10 mouse cellular contexts compared by ENCODE assay signal in the genomic region with DNA sequence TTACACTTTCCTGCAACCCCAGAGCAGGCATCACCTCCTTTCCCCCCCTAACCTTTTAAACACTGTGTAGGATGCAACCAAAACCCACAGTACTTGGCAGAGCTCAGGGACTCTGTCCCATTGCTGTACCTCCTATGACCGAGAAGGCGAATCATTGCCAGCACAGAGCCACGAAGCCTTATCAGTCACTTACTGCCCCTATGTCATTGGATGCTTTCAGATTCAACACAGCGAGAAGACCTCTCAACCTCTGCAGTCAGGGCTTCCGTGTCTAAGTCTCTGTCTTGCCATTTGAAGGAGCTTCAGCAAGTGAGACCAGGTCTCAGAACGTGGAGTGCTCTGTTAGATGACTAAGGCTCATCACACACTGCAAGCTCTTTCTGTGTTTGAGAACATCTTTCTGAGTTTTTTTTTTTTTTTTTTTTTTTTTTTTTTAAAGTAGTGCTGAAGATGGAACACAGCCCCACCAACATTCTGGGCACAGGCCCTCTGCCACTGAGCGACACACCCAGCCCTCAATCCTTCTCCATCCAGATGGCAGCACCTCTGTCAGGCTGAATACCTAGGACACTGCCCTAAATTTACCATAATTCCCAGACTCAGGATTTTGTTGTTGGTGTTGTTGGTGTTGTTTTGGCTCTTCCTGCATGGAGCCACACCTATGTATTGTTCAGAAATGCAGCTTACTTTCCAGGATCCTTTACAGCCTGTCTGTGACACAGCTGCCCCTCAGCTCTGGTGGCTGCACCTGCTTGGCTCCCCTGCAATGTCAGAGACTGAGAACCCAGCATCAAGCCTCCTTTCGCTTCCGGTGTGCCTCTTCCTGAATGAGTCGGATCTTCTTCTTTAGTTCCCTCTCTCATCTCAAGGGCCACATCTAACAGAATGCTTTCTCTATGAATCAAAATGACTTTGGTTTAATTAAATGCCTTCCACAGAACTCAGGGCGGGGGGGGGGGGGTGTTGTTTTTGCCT. TPM values are rescaled to one million over a fixed set of nuclear protein-coding genes. Genes with fewer than 3 reads are reported as not detected.
DNase-seq lines count a peak whose midpoint lies in the region; ATAC-seq and TF ChIP-seq lines count a peak whose summit lies in the region.
"Had no signal": no experiment of that assay in that cellular context is flagged by ENCODE, and none has a peak within 500 bp of the region (broad histone marks: within the 10 kb centered on the region; RNA-seq: fewer than 3 reads in every experiment).

No protein-coding gene starts in this region.

- no peaks in the 10 kb centered on the region for H3K9me3 ChIP-seq in liver, embryonic 12.5 days (replicated peaks)
- H3K9me3 ChIP-seq: embryonic facial prominence, embryonic 12.5 days; limb, embryonic 13.5 days had no signal

- H3K36me3 ChIP-seq in liver, embryonic 12.5 days = no peaks in the 10 kb centered on the region
- no peaks in the 10 kb centered on the region for H3K36me3 ChIP-seq in spleen, adult 2 months (ENCODE audit: control insufficient read depth, insufficient read depth, low read length)
- H3K36me3 ChIP-seq: embryonic facial prominence, embryonic 12.5 days; limb, embryonic 13.5 days had no signal

- TF ChIP-seq CTCF in spleen, adult 2 months (IDR thresholded peaks at IDR 0.05; ENCODE audit: extremely low read depth, insufficient read depth, insufficient read length, insufficient replicate concordance) = no peak

- WGBS in liver, embryonic 12.5 days (ENCODE audit: insufficient replicate concordance) = 20% methylated on average over 11 of the region's 11 CpGs
- WGBS in spleen, adult 2 months = 22% methylated on average over 11 of the region's 11 CpGs

- peak overlapping the region; percentile 10; the same call in 1 of the 2 replicates for H3K27ac ChIP-seq in liver, embryonic 12.5 days
- H3K27ac ChIP-seq in spleen, adult 2 months (ENCODE audit: insufficient read depth, low read length) = peak overlapping the region; percentile 50; the same call in 1 of the 2 replicates
- H3K27ac ChIP-seq: embryonic facial prominence, embryonic 12.5 days; limb, embryonic 13.5 days had no signal

- H3K9ac ChIP-seq in liver, embryonic 12.5 days = peak overlapping the region; percentile 57; the same call in 1 of the 2 replicates
- H3K9ac ChIP-seq: embryonic facial prominence, embryonic 12.5 days; limb, embryonic 13.5 days had no signal

- no peaks in the 10 kb centered on the region; the same call in 1 of the 2 replicates for H3K27me3 ChIP-seq in liver, embryonic 12.5 days (replicated peaks)
- H3K27me3 ChIP-seq in spleen, adult 2 months (ENCODE audit: control insufficient read depth, insufficient read depth, low read length) = no peaks in the 10 kb centered on the region
- H3K27me3 ChIP-seq: embryonic facial prominence, embryonic 12.5 days; limb, embryonic 13.5 days had no signal

- ATAC-seq in liver, embryonic 12.5 days = peak; percentile 51; the same call in 1 of the 2 replicates

- H3K4me3 ChIP-seq in liver, embryonic 12.5 days = peak overlapping the region; percentile 21
- no peak overlapping the region for H3K4me3 ChIP-seq in spleen, adult 2 months (ENCODE audit: extremely low read depth, insufficient read depth, insufficient read length)
- H3K4me3 ChIP-seq: embryonic facial prominence, embryonic 12.5 days; limb, embryonic 13.5 days had no signal

- H3K4me1 ChIP-seq in liver, embryonic 12.5 days = peaks cover 36% of the 10 kb centered on the region
- H3K4me1 ChIP-seq in spleen, adult 2 months (ENCODE audit: control insufficient read depth, insufficient read depth, insufficient read length) = peaks cover 17% of the 10 kb centered on the region
- H3K4me1 ChIP-seq: embryonic facial prominence, embryonic 12.5 days had no signal

- peak; percentile 84 for DNase-seq in A20 (ENCODE audit: low read depth, low spot score)
- DNase-seq in CD8-positive naive resting alpha-beta T cell, adult 2 months (ENCODE audit: low read depth in 2 of 2, low spot score in 2 of 2) = peak; percentile 24 to 41
- DNase-seq in spleen, adult 2 months (ENCODE audit: low read depth in 1 of 2, low spot score in 2 of 2) = peak in 1 of 2 experiments; percentile 49
- DNase-seq in right cerebral cortex, postnatal 4 days = no peak
- DNase-seq in gastrocnemius, postnatal 36 days = no peak
- DNase-seq in frontal cortex, adult 2 months (ENCODE audit: extremely low spot score in 1 of 2, low spot score in 1 of 2) = no peak
- DNase-seq: kidney, postnatal 4 days had no signal

- TF ChIP-seq POLR2A in spleen, adult 2 months (IDR thresholded peaks at IDR 0.05; ENCODE audit: low read depth, low read length) = peak; percentile 12; the same call in 1 of the 2 replicates

- intact Hi-C loops in gastrocnemius, postnatal 36 days (cut with DNase I) = no loop called here

- H3K4me2 ChIP-seq in liver, embryonic 12.5 days = peak overlapping the region; percentile 59
- H3K4me2 ChIP-seq: embryonic facial prominence, embryonic 12.5 days; limb, embryonic 13.5 days had no signal

RNA-seq across cellular contexts. Expression of gene Rreb1, which starts 23.2 kb away (rescaled TPM):
- polyA plus RNA-seq in liver, embryonic 12.5 days (2016; fragmentation: Nextera tagmentation; extraction: Ambion mirVana) = 8.8 and 10.2 TPM in 2 replicates
- polyA plus RNA-seq in spleen, adult 2 months (2012; rRNA removed) = 15.5 and 20.2 TPM in 2 replicates
- 10 to 100 TPM; 16.1 to 22.5 TPM for total RNA-seq in gastrocnemius, postnatal 36 days (2021)
- 35.6 and 38.2 TPM in 2 replicates for polyA plus RNA-seq in frontal cortex, adult 2 months (2012; rRNA removed)

Comparison
In these comparisons a context has a peak if more than half of its experiments do, and no peak if none do; other contexts are left out.
1. DNase-seq: peak in A20 (single experiment) and CD8-positive naive resting alpha-beta T cell, adult 2 months (2 of 2); none in right cerebral cortex, postnatal 4 days (single experiment), gastrocnemius, postnatal 36 days (0 of 2) and frontal cortex, adult 2 months (0 of 2).